Mouse (Mus musculus) MEL (cell line): Measurements from ENCODE around the gene Cpt1c. TPM values are rescaled to one million over a fixed set of nuclear protein-coding genes. Genes with fewer than 3 reads are reported as not detected.
A peak's percentile ranks its signal among the peaks of the same experiment; 100 is the strongest.

ENCODE experiments used
- DNase-seq: peaks from one replicate; pipeline ENCODE4 v3.0.0; 2011; ENCODE audit warnings: low read depth, low spot score
- H3K27ac ChIP-seq: 2 replicates; pipeline ENCODE4 v1.5.1; 2012; ENCODE audit warnings: low read depth, mild to moderate bottlenecking, control low read depth, low read length, moderate library complexity; ENCODE audit not compliant: control insufficient read depth
- H3K27me3 ChIP-seq, 2 experiments: fragments of 150-350 bp in 1 of 2; sonication (generic) in 1 of 2; 2 replicates each; pipeline ENCODE4 v1.6.1; 2012; ENCODE audit warnings: low read length in 2 of 2, mild to moderate bottlenecking in 2 of 2, improper control_type of control experiment in 1 of 2, moderate library complexity in 1 of 2; ENCODE audit not compliant: insufficient read depth in 2 of 2, control insufficient read depth in 1 of 2
- H3K36me3 ChIP-seq, 2 experiments: 2 replicates each; pipeline ENCODE4 v1.6.1; 2012 to 2014; ENCODE audit warnings: low read length in 2 of 2, improper control_type of control experiment in 1 of 2, inconsistent platforms in 1 of 2, mild to moderate bottlenecking in 1 of 2; ENCODE audit not compliant: insufficient read depth in 2 of 2, control insufficient read depth in 1 of 2
- H3K4me1 ChIP-seq, 2 experiments: fragments of 150-350 bp in 1 of 2; sonication (generic) in 1 of 2; 2 replicates each; pipeline ENCODE4 v1.6.1; 2012; ENCODE audit warnings: low read length in 2 of 2, improper control_type of control experiment in 1 of 2, mild to moderate bottlenecking in 1 of 2; ENCODE audit not compliant: insufficient read depth in 2 of 2, control insufficient read depth in 1 of 2
- H3K4me3 ChIP-seq, 2 experiments: fragments of 150-350 bp in 1 of 2; sonication (generic) in 1 of 2; 2 replicates each; pipeline ENCODE4 v1.5.1; 2012; ENCODE audit warnings: low read depth in 2 of 2, low read length in 2 of 2, mild to moderate bottlenecking in 2 of 2, moderate library complexity in 2 of 2, control low read depth in 1 of 2, improper control_type of control experiment in 1 of 2; ENCODE audit not compliant: control insufficient read depth in 1 of 2, insufficient read depth in 1 of 2
- H3K79me2 ChIP-seq: 2 replicates; pipeline ENCODE4 v1.6.1; 2012; ENCODE audit warnings: mild to moderate bottlenecking, low read length, moderate library complexity; ENCODE audit not compliant: control insufficient read depth, poor library complexity, insufficient read depth
- H3K9ac ChIP-seq: 2 replicates; pipeline ENCODE4 v1.6.1; 2012; ENCODE audit warnings: low read depth, mild to moderate bottlenecking, control low read depth, low read length, moderate library complexity; ENCODE audit not compliant: control insufficient read depth, poor library complexity, severe bottlenecking
- H3K9me3 ChIP-seq: fragments of 150-350 bp; sonication (generic); replicated peaks from 2 replicates; pipeline ENCODE4 v1.6.1; 2012; ENCODE audit warnings: mild to moderate bottlenecking, low read length, improper control_type of control experiment, moderate library complexity; ENCODE audit not compliant: insufficient read depth
- CHD1 ChIP-seq: IDR thresholded peaks from 2 replicates; pipeline ENCODE4 v1.6.1; 2012; ENCODE audit warnings: low read depth, mild to moderate bottlenecking, inconsistent platforms, low read length, improper control_type of control experiment
- CHD2 ChIP-seq: IDR thresholded peaks from 2 replicates; pipeline ENCODE4 v1.6.1; 2011; ENCODE audit warnings: low read length, improper control_type of control experiment
- CTCF ChIP-seq, 3 experiments: IDR thresholded peaks in 2 of 3; conservative IDR thresholded peaks in 1 of 3; 2 replicates each; pipeline ENCODE4 v1.5.1; 2011 to 2012; ENCODE audit warnings: low read length in 3 of 3, low read depth in 2 of 3, mild to moderate bottlenecking in 2 of 3, improper control_type of control experiment in 1 of 3, inconsistent platforms in 1 of 3, mixed read lengths in 1 of 3, moderate library complexity in 1 of 3; ENCODE audit not compliant: control insufficient read depth in 1 of 3, insufficient read depth in 1 of 3, poor library complexity in 1 of 3, severe bottlenecking in 1 of 3
- ELF1 ChIP-seq: IDR thresholded peaks from 2 replicates; pipeline ENCODE4 v1.6.1; 2014; ENCODE audit warnings: low read depth, mild to moderate bottlenecking, inconsistent platforms, low read length, improper control_type of control experiment, moderate library complexity
- EP300 ChIP-seq, 2 experiments: IDR thresholded peaks; 2 replicates each; pipeline ENCODE4 v1.6.1; 2011; ENCODE audit warnings: improper control_type of control experiment in 2 of 2, low read length in 2 of 2, low read depth in 1 of 2, mild to moderate bottlenecking in 1 of 2
- ETS1 ChIP-seq: IDR thresholded peaks from 2 replicates; pipeline ENCODE4 v1.6.1; 2012; ENCODE audit warnings: low read depth, mild to moderate bottlenecking, inconsistent platforms, low read length, improper control_type of control experiment, moderate library complexity
- GATA1 ChIP-seq: IDR thresholded peaks from 2 replicates; pipeline ENCODE4 v1.6.1; 2011; ENCODE audit warnings: low read depth, low read length, improper control_type of control experiment
- KAT2A ChIP-seq: conservative IDR thresholded peaks from 2 replicates; pipeline ENCODE4 v1.6.1; 2012; ENCODE audit warnings: low read depth, low read length, improper control_type of control experiment, inconsistent platforms
- MAFK ChIP-seq: IDR thresholded peaks from 2 replicates; pipeline ENCODE4 v1.6.1; 2011; ENCODE audit warnings: low read depth, mild to moderate bottlenecking, low read length, improper control_type of control experiment, borderline replicate concordance
- MXI1 ChIP-seq: IDR thresholded peaks from 2 replicates; pipeline ENCODE4 v1.6.1; 2011; ENCODE audit warnings: mild to moderate bottlenecking, low read depth, low read length, improper control_type of control experiment
- MYB ChIP-seq: IDR thresholded peaks from 2 replicates; pipeline ENCODE4 v1.6.1; 2011; ENCODE audit warnings: mild to moderate bottlenecking, low read depth, low read length, improper control_type of control experiment
- POLR2AphosphoS2 ChIP-seq: IDR thresholded peaks from 2 replicates; pipeline ENCODE4 v1.6.1; 2011; ENCODE audit warnings: low read length, improper control_type of control experiment
- POLR2AphosphoS5 ChIP-seq: IDR thresholded peaks from 2 replicates; pipeline ENCODE4 v1.6.1; 2012; ENCODE audit warnings: low read depth, borderline replicate concordance, mild to moderate bottlenecking, inconsistent platforms, low read length, moderate library complexity, mixed read lengths
- RAD21 ChIP-seq: IDR thresholded peaks from 2 replicates; pipeline ENCODE4 v1.6.1; 2011; ENCODE audit warnings: mild to moderate bottlenecking, low read depth, low read length, improper control_type of control experiment
- RCOR1 ChIP-seq: IDR thresholded peaks from 2 replicates; pipeline ENCODE4 v1.6.1; 2012; ENCODE audit warnings: low read depth, mild to moderate bottlenecking, inconsistent platforms, low read length, improper control_type of control experiment
- SMC3 ChIP-seq: IDR thresholded peaks from 2 replicates; pipeline ENCODE4 v1.6.1; 2011; ENCODE audit warnings: low read depth, low read length, improper control_type of control experiment
- TBP ChIP-seq: IDR thresholded peaks from 2 replicates; pipeline ENCODE4 v1.8.0; 2011; ENCODE audit warnings: low read depth, low read length, improper control_type of control experiment
- TCF12 ChIP-seq: IDR thresholded peaks from 2 replicates; pipeline ENCODE4 v1.6.1; 2014; ENCODE audit warnings: low read depth, mild to moderate bottlenecking, inconsistent platforms, low read length, improper control_type of control experiment, moderate library complexity
- ZKSCAN1 ChIP-seq: IDR thresholded peaks from 2 replicates; pipeline ENCODE4 v1.6.1; 2012; ENCODE audit warnings: low read depth, mild to moderate bottlenecking, inconsistent platforms, low read length, improper control_type of control experiment, moderate library complexity
- ZNF384 ChIP-seq: IDR thresholded peaks from 2 replicates; pipeline ENCODE4 v1.6.1; 2012; ENCODE audit warnings: low read depth, mild to moderate bottlenecking, inconsistent platforms, low read length, improper control_type of control experiment
- polyA plus RNA-seq, 2 experiments: library from polyadenylated mRNA; stranded (reverse) in 1 of 2; unstranded in 1 of 2; fragments of >175 nt in 1 of 2; fragments of >200 nt in 1 of 2; gene quantifications; 2 replicates each; pipeline versions ENCODE4 v1.2.1 to v1.2.4; 2012; ENCODE audit warnings: low replicate concordance in 2 of 2, low read depth in 1 of 2; ENCODE audit not compliant: insufficient read length in 2 of 2, insufficient read depth in 1 of 2, missing spikeins in 1 of 2
- total RNA-seq: library from RNA; depleted of rRNA; stranded (reverse); fragments of 300-350 nt; gene quantifications from 2 replicates; pipeline ENCODE4 v1.2.3, GENCODE M21; 2012

The Cpt1c gene
- total and polyA plus RNA-seq, 3 experiments: 0.35 to 0.81 TPM; not detected in 1

GRCm38 (mm10) chr7:44925468-44925867, 49.2 kb downstream of the Cpt1c start:
- Histone ChIP-seq H3K27ac (no peak overlapping the region), H3K27me3 (no peaks in the 10 kb centered on the region), H3K4me1 (peaks cover 6 to 19% of the 10 kb centered on the region in 2 experiments), H3K36me3 (peaks cover 11 to 18% of the 10 kb centered on the region in 2 experiments), H3K9ac (no peak overlapping the region), H3K4me3 (no peak overlapping the region), H3K9me3 (no peaks in the 10 kb centered on the region), H3K79me2 (peaks cover 15% of the 10 kb centered on the region)
- peak; percentile 72 for DNase-seq
- peak; percentile 42 for TF ChIP-seq SMC3
- TF ChIP-seq RAD21: peak; percentile 31
- TF ChIP-seq MAFK: no peak
- TF ChIP-seq CTCF (IDR thresholded peaks at IDR 0.05 in 2 of 3, conservative IDR thresholded peaks at IDR 0.05 in 1 of 3; ENCODE audit: control insufficient read depth in 1 of 3, insufficient read depth in 1 of 3, low read depth in 2 of 3, low read length in 3 of 3, poor library complexity in 1 of 3, severe bottlenecking in 1 of 3): peak; percentile 51 to 59 (median 54)
- no peak for TF ChIP-seq POLR2AphosphoS2

DNA sequence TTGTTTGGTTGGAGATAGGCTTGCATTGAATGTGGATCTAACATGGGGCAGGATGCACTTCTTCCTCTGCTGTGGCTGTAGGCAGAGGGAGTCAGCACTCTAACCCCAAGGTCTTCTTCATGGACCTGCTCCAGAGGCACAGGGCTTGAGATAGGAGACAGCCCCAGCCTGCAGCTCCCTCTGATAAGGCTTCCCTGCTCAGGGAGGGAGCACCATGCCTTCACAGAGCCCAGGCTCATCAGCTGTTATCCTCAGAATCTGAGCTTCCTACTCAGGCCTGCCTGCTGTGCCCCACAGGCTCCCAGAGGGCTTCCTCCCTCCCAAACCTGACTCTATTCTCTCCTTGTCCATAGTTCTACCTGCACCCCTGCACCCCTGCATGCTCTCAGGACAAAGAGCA, 52.1 kb downstream of the Cpt1c start:
- H3K27ac ChIP-seq: no peak overlapping the region
- H3K9me3 ChIP-seq: no peaks in the 10 kb centered on the region
- H3K4me1 ChIP-seq: peaks cover 0 to 7% of the 10 kb centered on the region in 2 experiments; a peak in 2 of 4 replicates
- peak; percentile 35; the same call in 1 of the 2 replicates for TF ChIP-seq TCF12
- TF ChIP-seq GATA1: peak; percentile 51
- no peak for TF ChIP-seq RCOR1
- TF ChIP-seq MXI1: peak; percentile 29; the same call in 1 of the 2 replicates
- 0 out of 4 replicates have a peak, but pooled peaks of 1 of the 2 experiments have one; percentile 16 for TF ChIP-seq EP300 (IDR thresholded peaks at IDR 0.05; ENCODE audit: low read depth in 1 of 2, low read length in 2 of 2)
- TF ChIP-seq RAD21: no peak
- TF ChIP-seq ETS1: peak; percentile 66; the same call in 1 of the 2 replicates
- no peak for TF ChIP-seq ZNF384
- 0 out of 2 replicates have a peak, but pooled peaks have one; percentile 42 for TF ChIP-seq TBP
- H3K79me2 ChIP-seq: 0 out of 2 replicates have a peak, but pooled peaks cover 3% of the 10 kb centered on the region
- DNase-seq: peak; percentile 57
- no peak overlapping the region for H3K9ac ChIP-seq
- H3K27me3 ChIP-seq: no peaks in the 10 kb centered on the region
- peaks cover 4 to 11% of the 10 kb centered on the region in 2 experiments for H3K36me3 ChIP-seq
- H3K4me3 ChIP-seq: no peak overlapping the region

DNA sequence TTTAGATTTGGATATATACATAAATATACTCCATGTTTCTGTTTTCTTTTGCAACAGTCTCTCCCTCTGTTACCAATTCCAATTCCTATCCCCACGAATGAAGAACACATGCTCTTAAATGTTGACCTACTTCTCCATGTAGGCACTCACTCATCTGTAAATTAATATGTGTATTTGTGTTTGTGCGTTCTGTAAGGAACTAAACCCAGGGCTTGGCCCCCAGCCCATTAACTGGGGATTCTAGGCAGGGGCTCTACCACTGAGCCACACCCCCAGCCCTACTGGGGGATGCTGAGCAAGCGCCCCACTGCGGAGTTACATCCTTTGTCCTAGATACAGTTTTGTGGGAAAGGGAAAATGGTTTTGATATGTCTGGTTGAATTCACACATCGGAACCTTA, 55.5 kb downstream of the Cpt1c start:
- Histone ChIP-seq H3K9me3 (no peaks in the 10 kb centered on the region), H3K4me3 (no peak overlapping the region), H3K36me3 (peaks cover 3 to 9% of the 10 kb centered on the region in 2 experiments), H3K27me3 (no peaks in the 10 kb centered on the region), H3K27ac (no peak overlapping the region), H3K9ac (no peak overlapping the region), H3K79me2 (no peaks in the 10 kb centered on the region), H3K4me1 (peaks cover 0 to 7% of the 10 kb centered on the region in 2 experiments; a peak in 2 of 4 replicates)
- DNase-seq: no peak
- TF ChIP-seq CHD2 (no peak), POLR2AphosphoS2 (no peak), CHD1 (no peak), MYB (no peak), MXI1 (no peak), ELF1 (no peak), SMC3 (no peak), ZKSCAN1 (no peak), RCOR1 (no peak), ETS1 (no peak), POLR2AphosphoS5 (no peak), KAT2A (no peak)
